Mouse (Mus musculus): ENCODE data around the gene Bmp8b.
"Not testable (repeated sequence)": the region's sequence is repeated elsewhere in the genome, so short reads cannot be mapped to it uniquely, and the experiment has no call there.

Gene Bmp8b

DNA sequence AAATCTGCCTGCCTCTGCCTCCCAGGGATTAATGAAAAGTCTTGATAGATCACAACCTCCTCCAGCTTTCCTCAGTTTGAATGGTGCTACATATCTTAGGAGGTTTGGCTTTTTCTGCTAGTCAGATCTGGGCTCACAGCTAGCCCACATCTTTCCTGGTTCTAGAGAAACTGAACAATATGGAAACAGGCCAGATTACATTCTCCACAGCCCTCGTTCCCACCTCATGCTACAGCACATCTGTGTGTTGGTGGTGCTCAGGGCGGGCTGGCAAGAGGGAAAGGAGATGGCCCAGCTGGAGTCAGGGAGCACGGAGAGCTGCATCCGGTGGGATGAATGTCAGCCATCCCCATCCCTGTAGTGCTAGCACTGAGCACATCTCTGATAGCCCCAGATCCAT is 5.8 kb downstream of the Bmp8b start:
- DNase-seq (ENCODE audit: extremely low spot score, low spot score), result no peak

DNA sequence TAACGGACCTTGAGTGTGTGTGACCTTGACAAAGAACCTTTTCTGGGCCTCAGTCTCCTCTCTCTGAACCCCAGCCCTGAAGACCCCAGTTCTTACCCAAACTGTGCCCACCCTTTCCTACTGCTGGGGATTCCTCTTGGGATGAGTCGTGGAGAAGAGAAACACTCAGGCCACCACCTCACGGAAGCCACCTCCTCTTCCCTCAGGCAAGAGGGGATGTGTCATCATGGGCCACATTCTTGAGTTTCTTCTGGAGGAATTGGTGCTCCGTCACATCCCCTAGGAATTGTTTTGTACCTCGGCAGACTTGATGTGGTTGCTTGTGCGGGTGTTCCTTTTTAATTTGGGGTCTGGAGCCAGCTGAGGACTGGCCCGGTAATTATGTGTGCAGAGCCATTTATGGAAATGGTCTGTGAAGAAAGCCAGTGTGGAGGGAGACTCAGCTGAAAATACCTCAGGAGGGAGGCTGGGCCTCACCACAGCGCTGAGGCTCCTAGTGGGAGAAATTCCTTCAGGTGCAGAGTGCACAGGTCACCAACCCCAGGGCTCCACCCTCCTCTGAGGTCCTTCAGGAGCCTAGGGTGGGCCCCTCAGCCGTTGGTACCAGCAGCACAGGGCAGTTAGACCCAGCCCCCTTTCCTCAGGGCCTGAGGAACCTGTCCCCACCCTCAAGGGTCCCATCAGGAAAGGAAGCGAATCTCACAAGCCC is 6.5 kb downstream of the Bmp8b start:
- not testable (repeated sequence) for DNase-seq (ENCODE audit: extremely low spot score, low spot score)

DNA sequence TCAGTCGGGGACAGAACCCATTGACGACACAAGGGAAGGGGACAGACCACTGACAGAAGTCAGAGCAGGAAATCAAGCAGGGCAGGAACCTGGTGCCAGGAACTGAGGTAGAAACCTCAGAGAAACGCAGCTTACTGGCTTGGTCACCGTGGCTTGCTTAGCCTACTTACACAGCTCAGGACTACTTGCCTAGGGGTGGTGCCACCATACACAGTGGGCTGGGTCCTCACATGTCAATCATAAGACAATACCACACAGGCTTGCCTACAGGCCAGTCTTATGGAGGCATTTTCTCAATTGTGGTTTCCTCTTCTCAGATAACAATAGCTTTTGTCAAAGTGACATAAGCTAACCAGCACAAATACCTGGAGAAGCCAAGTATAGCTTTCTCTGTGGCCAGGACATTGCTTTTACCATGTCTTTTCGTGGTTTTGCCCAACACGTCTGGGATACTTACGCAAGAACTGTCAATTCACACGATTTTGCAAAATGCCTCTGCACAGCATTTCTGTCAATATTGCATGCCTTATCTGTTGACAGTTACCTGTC is 7.3 kb downstream of the Bmp8b start:
- no peak for DNase-seq (ENCODE audit: extremely low spot score, low spot score)

DNA sequence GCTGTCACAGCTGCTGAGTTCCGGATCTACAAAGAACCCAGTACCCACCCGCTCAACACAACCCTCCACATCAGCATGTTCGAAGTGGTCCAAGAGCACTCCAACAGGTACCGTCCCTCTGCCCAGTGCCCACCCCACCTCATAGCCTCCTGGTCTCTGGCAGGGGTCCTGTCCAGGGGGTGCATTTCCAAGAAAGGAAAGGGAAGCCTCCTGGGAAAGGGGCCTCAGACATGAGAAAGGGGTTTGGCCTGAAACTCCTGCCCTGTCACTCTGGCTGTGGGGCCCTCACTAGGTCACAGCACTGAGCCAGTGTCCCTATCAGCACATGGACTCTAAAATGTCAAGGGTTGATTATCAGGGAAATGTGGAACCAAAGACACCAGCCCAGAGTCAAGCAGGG is 9.7 kb downstream of the Bmp8b start:
- DNase-seq (ENCODE audit: extremely low spot score, low spot score), result not testable (repeated sequence)

DNA sequence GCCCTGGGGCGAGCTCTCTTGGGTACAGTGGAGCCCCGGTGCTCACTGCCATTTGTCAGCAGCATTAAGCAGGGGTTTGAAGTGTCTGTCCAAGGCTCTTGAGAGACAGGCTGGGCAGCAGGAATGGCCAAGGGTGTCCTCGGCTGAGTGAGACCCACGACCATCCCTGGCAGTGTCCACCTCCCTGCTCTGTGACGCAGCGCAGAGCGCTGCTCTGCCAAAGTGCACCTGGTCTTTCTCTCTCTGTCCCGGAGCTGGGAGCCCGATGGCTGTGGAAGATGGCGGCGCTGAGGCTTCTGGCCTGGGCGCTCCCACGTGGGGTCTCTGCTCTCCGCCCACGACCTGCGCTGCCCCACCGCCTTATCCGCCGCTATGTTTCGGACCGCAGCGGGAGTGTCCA is 11.0 kb downstream of the Bmp8b start, which contains the start of gene Oxct2b:
TSS of gene Oxct2b (plus strand) at position 256 of the 400 bp plus-strand sequence.
- DNase-seq (ENCODE audit: extremely low spot score, low spot score), result peak; percentile 45

DNA sequence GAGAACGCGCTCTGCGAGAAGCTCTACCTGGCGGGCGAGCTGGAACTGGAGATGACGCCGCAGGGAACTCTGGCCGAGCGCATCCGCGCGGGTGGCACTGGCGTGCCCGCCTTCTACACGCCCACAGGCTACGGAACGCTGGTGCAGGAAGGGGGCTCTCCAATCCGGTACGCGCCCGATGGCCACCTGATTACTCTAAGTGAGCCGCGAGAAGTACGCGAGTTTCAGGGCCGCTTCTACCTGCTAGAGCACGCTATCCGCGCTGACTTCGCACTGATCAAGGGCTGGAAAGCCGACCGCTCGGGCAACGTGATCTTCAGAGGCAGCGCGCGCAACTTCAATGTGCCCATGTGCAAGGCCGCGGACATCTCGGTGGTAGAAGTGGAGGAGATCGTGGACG is 11.7 kb downstream of the Bmp8b start:
- peak; percentile 22 for DNase-seq (ENCODE audit: extremely low spot score, low spot score)

DNA sequence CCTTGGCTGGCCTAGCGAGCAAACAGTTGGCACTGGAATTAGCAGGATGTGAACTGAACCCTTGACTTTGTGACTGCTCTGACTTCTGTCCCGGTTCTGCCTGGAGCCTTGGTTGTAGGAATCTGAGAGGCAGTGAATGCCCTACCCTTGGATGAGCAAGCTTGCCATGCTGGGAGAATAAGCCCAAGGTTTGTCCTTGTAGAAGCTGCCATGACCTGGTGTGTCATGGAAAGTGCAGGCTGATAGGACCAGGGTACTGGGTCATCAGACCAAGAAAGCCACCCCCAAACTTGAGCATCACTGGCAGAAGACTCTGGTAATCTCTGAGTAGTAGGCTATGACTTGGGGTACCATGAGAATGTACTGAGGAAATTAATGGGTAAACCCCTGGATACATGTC is 16.3 kb downstream of the Bmp8b start:
- no peak for DNase-seq (ENCODE audit: extremely low spot score, low spot score)

DNA sequence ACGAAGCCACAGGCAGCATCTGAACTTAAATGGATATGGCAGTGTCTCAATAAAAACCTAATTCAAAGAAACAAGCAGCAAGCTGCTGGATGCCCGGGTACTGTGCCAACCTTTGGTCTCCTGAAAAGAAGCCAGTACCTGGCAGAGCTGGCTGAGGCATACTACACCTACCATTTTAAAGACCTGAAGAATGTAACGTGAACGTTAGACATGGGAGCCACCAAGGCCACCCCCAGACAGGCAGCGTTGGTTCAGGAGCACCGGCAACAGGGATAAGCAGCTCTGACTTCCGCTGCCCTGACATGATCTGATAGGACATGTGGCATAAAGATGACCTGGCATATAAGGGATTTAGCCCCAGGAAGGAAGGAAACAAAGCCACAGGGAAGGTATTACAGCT is 21.7 kb downstream of the Bmp8b start:
- DNase-seq (ENCODE audit: extremely low spot score, low spot score), result no peak

DNA sequence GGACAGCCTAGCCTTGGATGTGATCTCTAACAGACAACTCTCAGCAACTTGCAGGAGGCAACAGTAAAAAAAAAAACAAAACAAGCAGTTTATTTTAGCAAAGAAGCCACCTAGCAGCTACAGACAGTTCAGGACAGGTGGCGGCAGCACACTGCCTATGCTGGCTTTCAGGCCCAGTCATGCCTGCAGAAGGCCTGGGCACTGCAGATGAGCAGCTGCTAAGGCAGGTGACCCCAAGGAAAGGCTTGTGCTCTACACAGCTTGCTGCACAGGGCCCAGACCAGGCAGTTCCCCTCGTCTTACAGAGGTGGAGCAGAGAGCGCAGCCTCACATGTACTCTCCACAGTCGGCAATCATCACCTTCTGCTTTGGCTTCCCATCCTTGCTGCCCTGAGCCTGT is 22.1 kb downstream of the Bmp8b start:
- no peak for DNase-seq (ENCODE audit: extremely low spot score, low spot score)

DNA sequence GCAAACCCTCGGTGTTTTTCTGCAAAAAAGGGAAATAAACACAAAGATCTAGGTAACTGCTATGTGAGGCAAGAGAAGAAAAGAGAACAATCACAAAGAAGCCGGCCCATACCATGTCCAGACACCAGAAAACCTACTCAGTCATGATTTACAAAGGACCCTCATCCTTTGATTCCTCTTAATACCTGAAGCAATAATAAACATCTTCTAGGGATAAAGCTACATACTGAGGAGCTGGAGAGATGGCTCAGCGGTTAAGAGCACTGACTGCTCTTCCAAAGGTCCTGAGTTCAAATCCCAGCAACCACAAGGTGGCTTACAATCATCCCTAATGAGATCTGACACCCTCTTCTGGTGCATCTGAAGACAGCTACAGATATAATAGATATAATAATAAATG is 32.6 kb downstream of the Bmp8b start:
- no peak for DNase-seq (ENCODE audit: extremely low spot score, low spot score)

DNA sequence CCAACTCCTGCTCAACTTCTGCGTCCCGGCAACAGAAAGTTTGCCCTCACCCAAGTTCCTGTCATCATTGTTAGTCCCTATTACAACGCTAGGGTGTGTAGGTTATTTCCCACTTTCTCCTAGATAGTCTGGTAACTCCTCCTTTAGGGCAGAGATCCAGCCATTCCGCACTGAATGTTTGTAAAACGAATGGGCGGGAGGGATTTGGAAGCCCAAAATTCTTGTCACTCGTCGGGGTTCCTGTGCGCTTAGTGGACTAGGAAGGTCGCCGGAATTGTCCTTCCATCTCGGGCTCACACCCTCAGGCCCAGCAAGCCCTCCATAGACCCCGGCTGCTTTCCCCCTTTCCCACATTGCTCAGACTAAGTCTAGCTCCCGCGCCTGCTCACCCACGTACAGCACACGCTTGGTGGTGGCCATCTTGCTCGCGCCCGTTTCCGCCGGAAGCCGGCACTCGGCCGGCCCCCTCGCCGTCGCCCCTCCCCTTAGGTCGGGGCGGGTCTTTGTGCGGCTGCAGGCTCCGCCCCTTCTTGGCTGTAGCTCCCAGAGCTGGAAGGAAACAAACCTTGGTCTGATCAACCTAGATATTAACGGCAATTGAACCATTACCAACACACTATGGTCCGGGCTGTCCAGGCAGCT is 34.7 kb downstream of the Bmp8b start, which contains the start of gene Ppie:
TSS of gene Ppie (minus strand) at position 439 of the 642 bp plus-strand sequence.
- DNase-seq (ENCODE audit: extremely low spot score, low spot score), result peak; percentile 89

DNA sequence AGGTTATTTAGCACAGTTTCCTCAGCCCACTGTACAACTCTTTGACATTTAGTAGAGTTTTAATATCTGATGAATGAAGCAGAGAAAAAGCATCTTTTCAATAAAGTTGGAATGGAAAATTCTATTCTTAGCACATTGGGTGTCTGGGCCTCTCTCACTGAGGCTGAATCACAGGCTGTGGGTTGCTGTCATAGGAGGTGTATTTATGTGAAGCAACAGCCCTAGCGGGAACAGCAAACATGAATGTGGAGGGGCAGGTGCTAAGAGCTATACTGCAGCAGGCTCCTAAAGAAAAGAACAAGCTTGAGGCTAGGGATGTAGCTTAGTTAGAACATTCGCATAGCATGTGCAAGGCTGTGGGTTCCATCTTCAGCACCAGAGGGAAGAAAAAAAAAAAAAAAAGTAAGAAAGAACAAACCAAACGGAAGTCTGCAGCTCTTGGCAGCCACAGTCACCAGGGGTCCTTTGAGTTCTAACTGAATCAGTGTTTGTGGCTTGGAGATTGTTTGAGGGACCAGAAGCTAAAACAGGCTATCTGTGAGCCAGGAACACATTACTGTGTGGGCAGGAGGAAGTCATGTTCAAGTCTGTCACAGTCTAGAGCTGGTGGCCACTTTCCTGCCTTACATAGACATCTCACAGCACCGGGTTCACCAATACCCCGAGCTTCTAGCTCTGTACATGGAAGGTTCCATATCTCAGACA is 42.6 kb downstream of the Bmp8b start:
- no peak for DNase-seq (ENCODE audit: extremely low spot score, low spot score)

DNA sequence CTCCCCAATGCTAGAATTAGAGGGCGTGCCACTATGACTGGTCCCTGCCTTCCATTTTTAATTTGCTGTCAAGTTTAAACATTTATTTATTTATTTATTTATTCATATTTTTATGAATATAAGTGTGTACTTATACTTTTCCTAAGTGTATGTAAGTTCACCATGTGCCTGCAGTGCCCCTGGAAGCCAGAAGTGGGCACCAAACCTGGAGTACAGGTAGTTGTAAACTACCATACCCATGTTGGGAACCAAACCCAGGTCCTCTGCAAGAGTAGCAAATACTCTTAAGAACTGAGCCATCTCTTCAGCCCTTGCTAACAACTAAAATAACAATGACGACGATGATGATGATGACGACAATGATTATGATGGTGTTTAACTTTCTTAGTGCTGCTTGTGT is 47.0 kb downstream of the Bmp8b start:
- no peak for DNase-seq (ENCODE audit: extremely low spot score, low spot score)

DNA sequence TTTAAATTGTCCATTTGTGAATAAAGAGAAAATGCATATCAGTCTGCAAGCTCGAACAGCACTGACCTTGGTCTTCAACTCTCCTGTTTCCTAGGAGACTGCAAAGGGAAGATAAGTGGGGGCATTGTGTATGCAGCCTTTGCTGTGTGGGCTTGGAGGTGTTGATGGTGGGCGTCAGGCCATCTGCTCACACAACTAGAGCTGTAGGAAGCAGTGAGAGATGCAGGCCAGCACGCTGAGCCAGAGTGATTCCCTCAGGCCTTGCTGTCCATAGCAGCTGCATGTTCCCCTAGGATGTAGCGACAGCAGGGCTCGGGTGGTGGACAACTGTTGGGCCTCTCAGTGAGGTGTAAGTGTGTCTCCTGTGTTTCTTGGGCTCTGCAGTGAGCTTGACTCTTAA is 48.0 kb downstream of the Bmp8b start:
- DNase-seq (ENCODE audit: extremely low spot score, low spot score), result no peak

DNA sequence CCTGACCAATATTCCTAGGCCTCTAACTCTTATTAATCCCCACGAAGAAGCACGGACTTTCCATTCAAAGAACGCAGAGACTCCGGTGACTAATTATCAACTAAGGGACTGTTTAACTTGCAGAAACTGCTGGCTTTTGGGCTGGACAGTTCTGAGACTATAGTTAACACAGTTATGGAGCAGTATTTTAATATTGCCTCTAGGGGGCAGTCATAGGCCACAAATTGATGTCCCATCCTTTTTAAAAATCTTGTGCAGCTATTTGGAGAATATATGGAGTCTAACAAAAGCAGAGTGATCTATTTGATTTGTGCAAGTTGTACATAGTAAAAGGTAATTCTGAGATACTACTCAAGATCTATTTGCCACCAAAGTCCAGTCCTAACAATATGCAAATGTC is 50.0 kb downstream of the Bmp8b start:
- DNase-seq (ENCODE audit: extremely low spot score, low spot score), result no peak

DNA sequence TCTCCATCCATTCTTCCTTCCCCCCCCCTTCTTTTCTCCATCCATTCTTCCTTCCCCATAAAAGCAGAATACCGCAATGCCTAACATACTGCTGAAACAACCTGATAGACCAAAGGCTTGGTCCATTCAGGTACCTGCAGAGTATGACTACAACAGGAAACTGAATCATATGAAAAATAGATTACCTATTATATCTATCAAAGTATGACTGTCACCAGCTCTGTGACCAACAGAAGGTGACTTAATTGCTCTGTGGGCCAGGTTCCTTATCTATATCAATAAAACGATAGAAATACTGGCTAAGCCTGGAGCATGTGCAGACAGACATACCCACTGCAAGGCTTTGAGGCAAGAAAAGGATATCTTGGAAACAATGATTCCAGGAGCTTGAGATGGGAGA is 50.5 kb downstream of the Bmp8b start:
- no peak for DNase-seq (ENCODE audit: extremely low spot score, low spot score)

DNA sequence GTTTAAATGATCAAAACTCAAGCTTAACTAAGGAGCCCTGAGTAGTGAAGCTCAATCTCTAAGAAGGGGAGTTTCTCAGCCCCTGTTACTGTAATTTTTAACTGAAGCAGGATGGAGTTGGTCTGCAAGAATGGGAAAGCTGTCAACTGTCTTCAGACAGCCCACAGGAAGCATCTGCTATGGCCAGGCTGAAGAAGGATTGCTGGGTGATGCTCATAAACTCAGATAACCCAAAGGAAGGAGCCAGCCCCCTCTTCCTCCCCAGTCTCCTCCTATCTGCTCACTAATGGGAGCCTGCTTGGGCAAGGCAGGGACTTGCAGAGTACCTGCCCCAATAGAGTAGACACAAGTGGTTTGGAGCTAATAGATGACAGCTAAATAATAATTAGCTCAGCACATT is 50.9 kb downstream of the Bmp8b start:
- DNase-seq (ENCODE audit: extremely low spot score, low spot score), result no peak

DNA sequence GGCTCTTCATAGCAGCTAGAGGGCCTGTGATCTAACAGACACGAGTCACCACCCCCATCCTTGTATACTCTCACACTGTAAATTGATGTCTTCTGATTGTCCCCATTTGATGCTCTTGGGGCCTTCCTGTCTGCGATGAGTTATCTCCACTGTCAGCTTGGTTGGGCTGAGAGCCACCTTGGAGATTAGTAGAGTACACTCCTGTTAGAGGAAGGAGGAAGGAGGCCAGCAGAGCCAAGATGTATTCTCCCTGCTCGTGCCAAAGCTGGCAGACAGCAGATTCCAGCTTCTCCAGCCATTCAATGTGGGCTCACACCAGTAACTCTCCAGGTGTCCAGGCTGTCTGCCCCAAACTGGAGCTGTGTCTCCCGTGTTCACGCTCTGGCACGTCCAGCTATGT is 55.6 kb downstream of the Bmp8b start:
- DNase-seq (ENCODE audit: extremely low spot score, low spot score), result no peak

DNA sequence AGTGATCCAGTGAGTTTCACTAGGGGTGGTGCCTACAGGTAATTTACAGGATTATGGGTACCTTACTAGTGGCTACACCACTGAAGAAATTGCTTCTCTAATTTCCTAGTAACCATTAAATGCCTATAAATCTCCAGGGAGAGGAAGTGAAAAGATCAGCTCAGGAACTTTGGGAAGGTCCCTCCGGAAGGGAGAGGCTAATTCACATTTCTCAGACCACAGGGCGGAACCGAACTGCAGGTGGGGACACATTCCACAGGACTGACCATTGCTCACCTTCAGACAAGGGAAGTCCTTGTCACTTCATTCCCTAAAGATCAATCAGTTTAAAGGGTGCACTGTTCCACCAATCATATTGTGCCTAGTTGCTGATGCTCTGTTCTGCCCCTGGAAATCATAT is 56.3 kb downstream of the Bmp8b start:
- not testable (repeated sequence) for DNase-seq (ENCODE audit: extremely low spot score, low spot score)

DNA sequence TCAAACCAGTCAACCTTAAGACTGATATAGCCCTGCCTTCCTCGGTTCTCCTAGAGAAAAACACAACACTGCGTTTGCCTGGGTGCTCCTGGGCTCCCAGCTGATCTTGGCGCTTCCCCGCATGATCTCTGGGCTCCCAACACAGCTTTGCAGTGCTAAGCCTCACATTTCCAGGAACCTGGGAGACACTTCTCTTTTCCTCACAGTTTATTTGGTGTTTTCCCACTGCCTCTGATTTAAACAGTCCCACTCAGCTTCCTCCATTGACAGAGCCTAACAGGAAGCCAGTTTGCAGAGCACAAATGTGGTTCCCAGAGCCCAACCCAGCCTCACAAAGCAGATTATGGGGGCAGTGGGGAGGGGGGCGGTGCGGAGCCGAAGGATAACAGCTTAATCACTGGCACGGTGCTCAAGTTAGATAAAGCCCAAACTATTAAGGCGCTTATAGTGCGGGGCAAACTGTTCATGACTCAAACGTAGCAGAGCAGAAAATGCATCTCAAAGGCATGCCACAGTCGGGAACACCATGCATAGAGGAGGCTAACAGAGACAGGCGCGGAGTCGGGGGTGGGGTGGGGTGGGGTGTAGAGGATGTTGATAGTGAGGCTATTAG is 57.4 kb downstream of the Bmp8b start:
- no peak for DNase-seq (ENCODE audit: extremely low spot score, low spot score)

DNA sequence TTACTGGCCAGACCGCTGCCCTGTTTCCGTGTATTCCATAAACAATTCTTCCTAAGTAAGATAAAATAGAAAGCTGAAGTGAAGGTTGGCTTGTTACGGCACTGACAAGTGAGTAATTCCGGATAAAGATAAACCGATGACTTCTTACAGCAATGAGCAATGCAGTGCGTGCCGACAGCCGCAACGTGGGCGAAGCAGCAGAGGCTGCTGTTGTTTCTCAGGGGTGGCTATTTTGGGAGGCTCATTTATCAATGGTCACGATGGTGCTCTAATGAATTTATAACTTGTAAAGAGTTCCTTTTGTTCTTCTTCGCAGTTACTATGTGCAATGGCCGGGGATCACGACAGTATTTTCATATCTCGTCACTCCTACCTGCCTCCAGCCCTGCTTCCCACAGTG is 59.2 kb downstream of the Bmp8b start:
- DNase-seq (ENCODE audit: extremely low spot score, low spot score), result no peak

DNA sequence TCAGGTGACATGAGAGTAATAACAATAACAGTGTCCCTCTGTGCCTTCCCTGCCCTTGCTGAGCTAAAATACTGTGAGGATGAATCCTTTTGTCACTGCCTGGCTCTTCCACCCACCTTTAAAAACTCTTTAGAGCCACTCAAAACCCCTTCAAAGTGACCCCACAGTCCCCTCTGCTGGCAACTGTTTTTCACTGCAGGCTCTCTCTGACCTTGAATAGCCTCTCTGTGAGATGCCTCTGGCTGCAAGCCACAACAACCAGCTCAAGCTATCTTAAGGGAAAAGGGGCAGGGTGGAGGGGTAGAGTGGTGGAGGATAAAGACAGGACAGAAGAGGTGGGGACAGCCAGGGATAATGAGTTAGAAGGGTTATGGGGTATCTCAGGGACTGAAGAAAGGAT is 66.8 kb downstream of the Bmp8b start:
- no peak for DNase-seq (ENCODE audit: extremely low spot score, low spot score)

Measured in neural tube, embryonic 10.5 days (tissue).